Mouse (Mus musculus) heart, embryonic 15.5 days (tissue): ENCODE data around the gene Rbfox1. TPM values are rescaled to one million over a fixed set of nuclear protein-coding genes. Genes with fewer than 3 reads are reported as not detected.

Experiments used
- ATAC-seq: fragments of 200-750 bp; cut with Nextera tagmentation; replicated peaks from 2 replicates; pipeline ENCODE4 v1.8.0; 2017; ENCODE audit warnings: low read depth, moderate TSS enrichment; ENCODE audit not compliant: insufficient number of reproducible peaks, insufficient read depth, low FRiP score
- H3K27ac ChIP-seq: fragments of 300-500 bp; sonication (generic); 2 replicates; pipeline ENCODE4 v1.5.1; 2015; ENCODE audit warnings: mild to moderate bottlenecking, inconsistent platforms
- H3K27me3 ChIP-seq: fragments of 300-500 bp; sonication (generic); 2 replicates; pipeline ENCODE4 v1.6.1; 2015; ENCODE audit warnings: inconsistent platforms
- H3K36me3 ChIP-seq: fragments of 300-500 bp; sonication (generic); 2 replicates; pipeline ENCODE4 v1.6.1; 2015; ENCODE audit warnings: mild to moderate bottlenecking, inconsistent platforms
- H3K4me1 ChIP-seq: fragments of 300-500 bp; sonication (generic); replicated peaks from 2 replicates; pipeline ENCODE4 v1.6.1; 2015; ENCODE audit warnings: inconsistent platforms
- H3K4me2 ChIP-seq: fragments of 300-500 bp; sonication (generic); 2 replicates; pipeline ENCODE4 v1.6.1; 2015; ENCODE audit warnings: inconsistent platforms, mild to moderate bottlenecking, moderate library complexity
- H3K4me3 ChIP-seq: fragments of 300-500 bp; sonication (generic); 2 replicates; pipeline ENCODE4 v1.5.1; 2015; ENCODE audit warnings: mild to moderate bottlenecking, inconsistent platforms
- H3K9ac ChIP-seq: fragments of 300-500 bp; sonication (generic); 2 replicates; pipeline ENCODE4 v1.6.1; 2015; ENCODE audit warnings: mild to moderate bottlenecking, inconsistent platforms
- H3K9me3 ChIP-seq: fragments of 300-500 bp; sonication (generic); replicated peaks from 2 replicates; pipeline ENCODE4 v1.6.1; 2016; ENCODE audit warnings: inconsistent platforms
- WGBS: fragments of 180-500 bp; shearing (Covaris S2); methylation state at CpG from one replicate; pipeline ENCODE4 v1.1.7; 2015; ENCODE audit warnings: mixed read lengths; 5-methylcytosine and 5-hydroxymethylcytosine counted together
- polyA plus RNA-seq: library from polyadenylated mRNA; unstranded; fragments of >200 nt; fragmentation: Nextera tagmentation; extraction: Ambion mirVana; gene quantifications from 2 replicates; pipeline ENCODE4 v1.2.1, GENCODE M21; 2015

Gene Rbfox1
- polyA plus RNA-seq, 1 experiment from 2014 or later: 4.9 TPM

DNA sequence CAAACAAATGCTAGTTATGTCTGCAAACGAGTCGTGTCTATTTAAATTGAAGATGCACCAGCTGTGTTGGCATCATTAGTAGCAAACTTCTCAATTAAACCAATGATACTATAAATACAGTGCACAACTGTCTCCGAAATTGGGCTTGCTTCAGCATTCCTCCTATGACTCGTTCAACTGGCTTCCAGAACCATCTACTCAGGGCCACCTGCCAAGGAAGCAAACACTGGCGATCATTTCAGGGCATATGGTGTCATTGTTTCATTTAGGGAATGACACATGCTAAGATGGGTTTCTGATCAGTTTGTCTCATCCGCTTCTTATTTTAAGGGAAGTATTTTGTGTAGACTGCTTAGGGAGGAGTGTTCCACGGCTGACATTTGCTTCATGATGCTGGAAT, 1397.1 kb downstream of the Rbfox1 start:
- Histone ChIP-seq H3K27me3 (no peaks in the 10 kb centered on the region), H3K4me2 (no peak overlapping the region), H3K36me3 (no peaks in the 10 kb centered on the region), H3K9me3 (no peaks in the 10 kb centered on the region), H3K27ac (no peak overlapping the region), H3K9ac (no peak overlapping the region), H3K4me3 (no peak overlapping the region), H3K4me1 (peaks cover 7% of the 10 kb centered on the region)
- 85% methylated on average over 7 of the region's 7 CpGs for WGBS
- ATAC-seq: no peak

- H3K4me3 ChIP-seq: no peak overlapping the region
- H3K4me2 ChIP-seq: no peak overlapping the region
- no peaks in the 10 kb centered on the region for H3K27me3 ChIP-seq
- H3K4me1 ChIP-seq: no peaks in the 10 kb centered on the region
- no peaks in the 10 kb centered on the region for H3K9me3 ChIP-seq
- no peak overlapping the region for H3K9ac ChIP-seq
- H3K36me3 ChIP-seq: no peaks in the 10 kb centered on the region
- no peak overlapping the region for H3K27ac ChIP-seq
- WGBS: 86% methylated on average over 16 of the region's 16 CpGs
- ATAC-seq: no peak
These were observed 1408.0 kb downstream of the Rbfox1 start for GRCm38 (mm10) chr16:7292985-7293805.

DNA sequence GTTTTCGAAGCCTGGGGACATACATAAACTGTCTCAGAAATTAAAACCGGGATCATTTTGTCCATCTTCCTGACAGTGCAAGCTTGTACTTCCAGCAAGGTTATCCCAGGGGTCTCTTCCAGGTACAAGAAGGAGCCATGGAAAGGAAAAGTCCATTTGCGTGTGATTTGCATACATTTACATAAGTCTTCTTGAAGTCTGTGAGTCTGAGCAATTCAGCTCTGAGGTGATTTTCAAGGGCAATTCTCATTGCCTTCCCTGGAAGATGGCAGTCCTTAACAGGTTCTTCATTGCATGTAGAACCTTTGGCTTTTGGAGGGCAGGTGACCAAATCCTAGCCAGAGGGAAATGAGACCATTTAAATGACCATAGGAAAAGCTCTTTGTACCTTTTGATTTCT, 1417.3 kb downstream of the Rbfox1 start:
- Histone ChIP-seq H3K4me3 (no peak overlapping the region), H3K36me3 (no peaks in the 10 kb centered on the region), H3K9ac (no peak overlapping the region), H3K4me1 (no peaks in the 10 kb centered on the region), H3K27me3 (no peaks in the 10 kb centered on the region), H3K27ac (no peak overlapping the region), H3K9me3 (no peaks in the 10 kb centered on the region), H3K4me2 (no peak overlapping the region)
- 72% methylated on average over 3 of the region's 3 CpGs for WGBS
- no peak for ATAC-seq

GRCm38 (mm10) chr16:7329196-7329595, 1444.0 kb downstream of the Rbfox1 start:
- no peaks in the 10 kb centered on the region for H3K9me3 ChIP-seq
- no peak overlapping the region for H3K9ac ChIP-seq
- WGBS: 72% methylated on average over 3 of the region's 3 CpGs
- H3K27ac ChIP-seq: no peak overlapping the region
- no peaks in the 10 kb centered on the region for H3K4me1 ChIP-seq
- ATAC-seq: no peak
- H3K4me3 ChIP-seq: no peak overlapping the region
- no peaks in the 10 kb centered on the region for H3K36me3 ChIP-seq
- no peaks in the 10 kb centered on the region for H3K27me3 ChIP-seq
- H3K4me2 ChIP-seq: no peak overlapping the region

DNA sequence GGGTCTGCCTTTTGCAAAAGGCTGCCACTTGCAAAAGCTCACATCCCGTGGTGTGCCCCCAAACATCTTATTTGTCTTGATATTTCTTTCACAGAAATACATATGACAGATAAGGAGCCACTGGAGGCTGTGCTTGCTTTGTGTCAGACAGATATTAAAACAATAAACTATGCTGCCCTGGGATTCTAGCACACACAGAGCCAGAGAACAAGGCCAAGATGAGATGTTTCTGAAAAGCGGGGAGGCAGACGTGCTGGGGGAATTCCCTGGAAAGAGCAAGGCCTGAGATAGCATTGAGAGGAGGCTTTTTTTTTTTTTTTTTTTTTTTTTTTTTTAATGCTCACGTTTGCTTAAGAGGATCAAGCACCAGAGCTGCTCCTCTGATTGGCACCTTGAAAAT, 1456.0 kb downstream of the Rbfox1 start:
- Histone ChIP-seq H3K9me3 (no peaks in the 10 kb centered on the region), H3K27ac (no peak overlapping the region), H3K36me3 (no peaks in the 10 kb centered on the region), H3K4me1 (no peaks in the 10 kb centered on the region), H3K9ac (no peak overlapping the region), H3K27me3 (no peaks in the 10 kb centered on the region), H3K4me2 (no peak overlapping the region), H3K4me3 (no peak overlapping the region)
- ATAC-seq: no peak
- 27% methylated on average over 4 of the region's 4 CpGs for WGBS

GRCm38 (mm10) chr16:7345298-7345697, 1460.1 kb downstream of the Rbfox1 start:
- Histone ChIP-seq H3K4me1 (no peaks in the 10 kb centered on the region), H3K4me2 (no peak overlapping the region), H3K4me3 (no peak overlapping the region), H3K9me3 (no peaks in the 10 kb centered on the region), H3K27ac (no peak overlapping the region), H3K36me3 (no peaks in the 10 kb centered on the region), H3K27me3 (no peaks in the 10 kb centered on the region), H3K9ac (no peak overlapping the region)
- WGBS: 38% methylated on average over 3 of the region's 3 CpGs
- ATAC-seq: no peak

GRCm38 (mm10) chr16:7346001-7346625, 1461.0 kb downstream of the Rbfox1 start:
- 74% methylated on average over 11 of the region's 11 CpGs for WGBS
- H3K27ac ChIP-seq: no peak overlapping the region
- H3K4me1 ChIP-seq: no peaks in the 10 kb centered on the region
- no peaks in the 10 kb centered on the region for H3K9me3 ChIP-seq
- no peak overlapping the region for H3K4me2 ChIP-seq
- no peak overlapping the region for H3K4me3 ChIP-seq
- no peaks in the 10 kb centered on the region for H3K36me3 ChIP-seq
- ATAC-seq: no peak
- no peak overlapping the region for H3K9ac ChIP-seq
- H3K27me3 ChIP-seq: no peaks in the 10 kb centered on the region

DNA sequence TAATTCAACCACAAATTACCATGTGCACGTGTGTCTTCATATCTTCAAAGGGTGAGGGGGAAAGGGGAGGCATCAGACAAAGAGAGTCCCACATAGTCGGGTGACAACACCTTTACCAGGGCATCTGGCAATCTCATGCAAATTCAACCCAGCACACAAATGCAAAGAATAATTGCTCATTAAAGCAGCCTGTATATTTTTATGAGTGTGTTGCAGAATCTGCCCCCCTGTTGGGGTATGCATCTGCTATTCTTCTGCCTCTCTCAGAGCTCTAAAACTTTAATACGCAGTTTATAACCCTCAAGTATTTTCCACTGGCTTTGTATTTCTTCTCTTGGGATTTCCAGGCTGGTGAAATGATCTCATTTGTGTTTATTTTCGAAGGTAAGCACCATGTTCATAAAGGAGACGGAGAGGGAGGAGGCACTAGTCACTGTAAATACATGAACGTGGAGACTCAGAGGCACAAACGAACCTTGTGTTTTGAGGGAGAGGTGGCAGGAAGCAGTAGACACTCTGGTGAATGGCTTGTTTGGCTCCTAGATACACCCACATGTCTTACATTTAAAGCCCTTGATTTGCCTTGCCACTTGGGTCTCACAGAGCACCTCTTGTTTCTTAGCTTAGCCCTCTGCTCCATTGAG, 1462.5 kb downstream of the Rbfox1 start:
- H3K27ac ChIP-seq: no peak overlapping the region
- no peaks in the 10 kb centered on the region for H3K9me3 ChIP-seq
- WGBS: 68% methylated on average over 7 of the region's 7 CpGs
- no peaks in the 10 kb centered on the region for H3K4me1 ChIP-seq
- H3K27me3 ChIP-seq: no peaks in the 10 kb centered on the region
- H3K36me3 ChIP-seq: no peaks in the 10 kb centered on the region
- no peak for ATAC-seq
- no peak overlapping the region for H3K4me2 ChIP-seq
- no peak overlapping the region for H3K9ac ChIP-seq
- no peak overlapping the region for H3K4me3 ChIP-seq

DNA sequence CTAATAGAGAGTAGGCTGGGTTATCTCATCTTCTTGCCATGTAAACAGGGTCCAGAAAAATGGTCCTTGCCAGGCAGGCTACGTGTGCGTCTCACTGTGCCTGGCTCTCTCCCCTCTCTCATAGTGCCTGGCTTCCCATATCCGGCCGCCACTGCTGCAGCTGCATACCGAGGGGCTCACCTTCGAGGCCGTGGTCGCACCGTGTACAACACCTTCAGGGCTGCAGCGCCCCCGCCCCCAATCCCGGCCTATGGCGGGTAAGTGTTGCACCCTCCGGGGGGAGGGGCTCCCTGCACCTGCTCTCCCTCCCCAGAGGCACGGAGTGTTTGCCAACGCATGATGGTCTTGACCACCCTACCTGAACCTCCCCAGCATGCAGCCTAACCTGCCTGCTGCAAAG, 1467.7 kb downstream of the Rbfox1 start:
- Histone ChIP-seq H3K9ac (no peak overlapping the region), H3K27ac (no peak overlapping the region), H3K9me3 (no peaks in the 10 kb centered on the region), H3K4me1 (no peaks in the 10 kb centered on the region), H3K4me3 (no peak overlapping the region), H3K4me2 (no peak overlapping the region), H3K36me3 (no peaks in the 10 kb centered on the region), H3K27me3 (no peaks in the 10 kb centered on the region)
- ATAC-seq: no peak
- 57% methylated on average over 16 of the region's 16 CpGs for WGBS

GRCm38 (mm10) chr16:7354116-7354515, 1469.0 kb downstream of the Rbfox1 start:
- H3K27me3 ChIP-seq: no peaks in the 10 kb centered on the region
- H3K4me1 ChIP-seq: no peaks in the 10 kb centered on the region
- H3K9ac ChIP-seq: no peak overlapping the region
- ATAC-seq: no peak
- H3K36me3 ChIP-seq: no peaks in the 10 kb centered on the region
- no peak overlapping the region for H3K4me2 ChIP-seq
- H3K4me3 ChIP-seq: no peak overlapping the region
- WGBS: 72% methylated on average over 4 of the region's 4 CpGs
- H3K9me3 ChIP-seq: no peaks in the 10 kb centered on the region
- no peak overlapping the region for H3K27ac ChIP-seq

- H3K36me3 ChIP-seq: no peaks in the 10 kb centered on the region
- 77% methylated on average over 5 of the region's 5 CpGs for WGBS
- no peak overlapping the region for H3K9ac ChIP-seq
- no peaks in the 10 kb centered on the region for H3K27me3 ChIP-seq
- no peak overlapping the region for H3K4me3 ChIP-seq
- no peaks in the 10 kb centered on the region for H3K9me3 ChIP-seq
- no peak overlapping the region for H3K27ac ChIP-seq
- no peak overlapping the region for H3K4me2 ChIP-seq
- H3K4me1 ChIP-seq: no peaks in the 10 kb centered on the region
- ATAC-seq: no peak
These were observed 1473.9 kb downstream of the Rbfox1 start for GRCm38 (mm10) chr16:7359043-7359442.
